Mouse (Mus musculus) heart, adult 9 months (tissue): ENCODE results near the gene Anxa4.

Source experiments
- DNase-seq, 2 experiments: peaks; one replicate each; pipeline ENCODE4 v3.0.0; 2022; ENCODE audit warnings: low spot score in 2 of 2

Gene Anxa4

GRCm38 (mm10) chr6:86793021-86793815 is at the start of gene Anxa4:
Anxa4 (minus strand) TSS chr6:86793584.
- peak; percentile 88 for DNase-seq

- DNase-seq = no peak
These were observed 48.6 kb upstream of the Anxa4 start for GRCm38 (mm10) chr6:86841949-86842348.

GRCm38 (mm10) chr6:86839089-86839488 is 45.7 kb upstream of the Anxa4 start:
- DNase-seq = no peak

GRCm38 (mm10) chr6:86832802-86833502 is 39.6 kb upstream of the Anxa4 start:
- peak; percentile 83 to 88 for DNase-seq

- DNase-seq = peak; percentile 84 to 85
These were observed 37.5 kb upstream of the Anxa4 start for GRCm38 (mm10) chr6:86830738-86831500.

GRCm38 (mm10) chr6:86829768-86830167 is 36.4 kb upstream of the Anxa4 start:
- DNase-seq = no peak

GRCm38 (mm10) chr6:86827432-86827831 is 34.0 kb upstream of the Anxa4 start:
- no peak for DNase-seq

- DNase-seq = no peak
These were observed 31.0 kb upstream of the Anxa4 start for GRCm38 (mm10) chr6:86824401-86824800.

- DNase-seq = peak; percentile 75 to 80
These were observed 30.4 kb upstream of the Anxa4 start for GRCm38 (mm10) chr6:86823824-86824223.

- DNase-seq = no peak
These were observed 29.7 kb upstream of the Anxa4 start for GRCm38 (mm10) chr6:86823051-86823431.

GRCm38 (mm10) chr6:86822285-86823050 is 29.1 kb upstream of the Anxa4 start:
- DNase-seq = peak; percentile 63 to 79

- no peak for DNase-seq
These were observed 27.3 kb upstream of the Anxa4 start for GRCm38 (mm10) chr6:86820690-86821089.

GRCm38 (mm10) chr6:86819926-86820325 is 26.5 kb upstream of the Anxa4 start:
- DNase-seq = no peak

GRCm38 (mm10) chr6:86818914-86819313 is 25.5 kb upstream of the Anxa4 start:
- no peak for DNase-seq

GRCm38 (mm10) chr6:86816586-86816985 is 23.2 kb upstream of the Anxa4 start:
- DNase-seq = peak; percentile 31 to 46

GRCm38 (mm10) chr6:86815436-86815835 is 22.1 kb upstream of the Anxa4 start:
- no peak for DNase-seq

GRCm38 (mm10) chr6:86814926-86815325 is 21.5 kb upstream of the Anxa4 start:
- DNase-seq = no peak

- peak in 1 of 2 experiments; percentile 43 for DNase-seq
These were observed 20.0 kb upstream of the Anxa4 start for GRCm38 (mm10) chr6:86813341-86813740.

- no peak for DNase-seq
These were observed 19.5 kb upstream of the Anxa4 start for GRCm38 (mm10) chr6:86812919-86813318.

GRCm38 (mm10) chr6:86806455-86807086 is 13.2 kb upstream of the Anxa4 start:
- peak; percentile 42 to 66 for DNase-seq

- no peak for DNase-seq
These were observed 11.3 kb upstream of the Anxa4 start for GRCm38 (mm10) chr6:86804646-86805045.
